Mouse (Mus musculus) gonadal fat pad, adult 2 months (tissue): Measurements from ENCODE around the gene Gm26992. TPM values are rescaled to one million over a fixed set of nuclear protein-coding genes. Genes with fewer than 3 reads are reported as not detected.
"Not testable (repeated sequence)": the region's sequence is repeated elsewhere in the genome, so short reads cannot be mapped to it uniquely, and the experiment has no call there.

Experiments
- DNase-seq: peaks from one replicate; pipeline ENCODE4 v3.0.0-alpha.2; 2012; ENCODE audit warnings: low read depth
- polyA plus RNA-seq: library from polyadenylated mRNA; depleted of rRNA; stranded (reverse); fragments of >200 nt; gene quantifications from 2 replicates; pipeline ENCODE4 v1.2.3, GENCODE M21; 2012; rRNA removed

Gm26992 gene
- not detected in 2 replicates for polyA plus RNA-seq

GRCm38 (mm10) chrX:103421710-103422109 is at the start of gene Gm26992:
TSS of gene Gm26992 (plus strand) at chrX:103422010.
- DNase-seq, result no peak

GRCm38 (mm10) chrX:103374250-103374649 is 47.6 kb upstream of the Gm26992 start:
- DNase-seq, result no peak

GRCm38 (mm10) chrX:103384528-103384927 is 37.3 kb upstream of the Gm26992 start:
- no peak for DNase-seq

GRCm38 (mm10) chrX:103388131-103388530 is 33.7 kb upstream of the Gm26992 start:
- no peak for DNase-seq

GRCm38 (mm10) chrX:103393841-103394240 is 28.0 kb upstream of the Gm26992 start:
- no peak for DNase-seq

GRCm38 (mm10) chrX:103405021-103405420 is 16.8 kb upstream of the Gm26992 start:
- no peak for DNase-seq

- DNase-seq, result no peak
These were observed 7.6 kb upstream of the Gm26992 start, which contains the start of gene Tsx for GRCm38 (mm10) chrX:103414167-103414566. TSS of gene Tsx (plus strand) at chrX:103414467.

- DNase-seq, result no peak
These were observed 5.9 kb downstream of the Gm26992 start for GRCm38 (mm10) chrX:103427677-103428076.

GRCm38 (mm10) chrX:103432293-103432692 is 10.5 kb downstream of the Gm26992 start:
- no peak for DNase-seq

- no peak for DNase-seq
These were observed 16.2 kb downstream of the Gm26992 start for GRCm38 (mm10) chrX:103438023-103438422.

- no peak for DNase-seq
These were observed 19.0 kb downstream of the Gm26992 start for GRCm38 (mm10) chrX:103440803-103441202.

- no peak for DNase-seq
These were observed 21.9 kb downstream of the Gm26992 start for GRCm38 (mm10) chrX:103443755-103444154.

GRCm38 (mm10) chrX:103447539-103448169 is 25.8 kb downstream of the Gm26992 start:
- DNase-seq, result no peak

GRCm38 (mm10) chrX:103448429-103448828 is 26.6 kb downstream of the Gm26992 start:
- not testable (repeated sequence) for DNase-seq

- DNase-seq, result not testable (repeated sequence)
These were observed 27.3 kb downstream of the Gm26992 start for GRCm38 (mm10) chrX:103448943-103449722.

- DNase-seq, result no peak
These were observed 31.0 kb downstream of the Gm26992 start for GRCm38 (mm10) chrX:103452815-103453214.

GRCm38 (mm10) chrX:103460056-103460455 is 38.2 kb downstream of the Gm26992 start:
- no peak for DNase-seq

- DNase-seq, result no peak
These were observed 47.2 kb downstream of the Gm26992 start for GRCm38 (mm10) chrX:103468998-103469397.

GRCm38 (mm10) chrX:103472346-103472745 is 50.5 kb downstream of the Gm26992 start:
- no peak for DNase-seq

GRCm38 (mm10) chrX:103477507-103477906 is 55.7 kb downstream of the Gm26992 start:
- DNase-seq, result no peak

- no peak for DNase-seq
These were observed 59.7 kb downstream of the Gm26992 start for GRCm38 (mm10) chrX:103481243-103482096.

GRCm38 (mm10) chrX:103482097-103482451 is 60.3 kb downstream of the Gm26992 start:
- DNase-seq, result no peak
